Mouse (Mus musculus) mature B cell (primary cell): ENCODE measurements at regions not wholly inside any gene's neighbourhood (a gene's known extent, or its start where the extent isn't known, plus 50 kb on each side); places are given as distances from the start of the nearest gene placed in this dataset.

Experiments used
- in situ Hi-C: fragments of 300-500 bp; cut with MboI; formaldehyde crosslinking; loops from 2 replicates; pipeline ENCODE4 v1.14.3; 2019

- in situ Hi-C loops: no loop called here
Measured at GRCm38 (mm10) chr10:111079051-111079450, 69.1 kb upstream of the Zdhhc17 start.

DNA sequence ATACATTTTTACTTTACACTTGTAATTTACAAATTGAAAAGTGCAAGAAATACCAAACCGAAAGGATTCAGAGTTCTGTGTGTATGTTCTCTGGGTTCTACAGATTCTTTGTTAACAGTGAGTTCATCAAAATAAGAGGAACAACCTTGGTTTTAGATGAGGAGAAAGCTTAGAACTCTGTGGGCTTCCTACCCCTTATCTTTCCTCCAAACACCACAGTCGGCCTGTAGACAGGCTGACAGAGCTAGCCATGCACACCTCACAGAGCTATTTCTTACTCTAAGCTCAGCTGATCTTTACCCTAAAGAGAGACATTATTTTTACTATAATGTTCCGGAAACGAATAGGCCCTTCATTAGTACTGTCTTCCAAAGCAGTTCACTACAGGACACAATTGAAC lies 67.7 kb upstream of the Zdhhc17 start:
- in situ Hi-C loops: no loop called here

- in situ Hi-C loops: loop anchor here (5.0 kb wide), 1 partner anchor 67 kb away; no protein-coding TSS in a partner anchor
Measured at GRCm38 (mm10) chr10:111073851-111074430, 64.0 kb upstream of the Zdhhc17 start.

- in situ Hi-C loops: loop anchor here (5.0 kb wide), 1 partner anchor 66 kb away; no protein-coding TSS in a partner anchor
Measured at GRCm38 (mm10) chr10:111073262-111073661, 63.3 kb upstream of the Zdhhc17 start.

GRCm38 (mm10) chr10:111072554-111072909 lies 62.6 kb upstream of the Zdhhc17 start:
- in situ Hi-C loops: loop anchor here (5.0 kb wide), 1 partner anchor 65 kb away; no protein-coding TSS in a partner anchor

DNA sequence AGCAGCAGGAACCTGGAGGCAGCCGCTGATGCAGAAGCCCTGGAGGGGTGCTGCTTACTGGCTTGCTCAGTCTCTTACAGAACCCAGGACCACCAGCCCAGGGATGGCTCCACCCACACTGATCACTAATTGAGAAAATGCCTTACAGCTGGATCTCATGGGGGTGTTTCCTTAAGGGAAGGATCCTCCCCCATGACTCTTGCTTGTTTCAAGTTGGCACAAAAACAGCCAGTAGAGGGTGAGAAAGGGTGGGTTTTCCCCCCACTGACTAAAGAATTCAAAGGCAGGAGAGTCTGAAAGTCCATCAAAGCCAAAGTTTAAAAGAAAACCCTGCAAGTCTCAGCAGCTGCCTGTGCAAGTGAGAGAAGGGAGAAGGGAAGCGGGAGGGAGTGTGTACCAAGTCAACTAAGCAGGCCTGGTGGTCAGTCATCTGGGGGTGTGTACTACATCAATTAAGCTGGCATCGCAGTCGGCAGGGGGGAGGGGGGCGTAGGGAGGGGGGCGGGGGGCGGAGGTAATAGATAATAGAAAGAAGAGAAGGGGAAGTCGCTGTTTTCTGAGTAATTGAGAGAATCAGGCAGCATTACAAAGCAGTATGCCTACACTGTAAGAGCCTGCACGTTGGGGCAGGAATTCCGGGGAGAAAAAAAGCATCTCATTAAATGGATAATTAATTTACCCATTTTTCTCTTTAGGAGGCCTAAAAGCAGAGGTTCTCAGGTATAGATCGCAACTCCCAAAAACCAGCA lies 62.0 kb upstream of the Zdhhc17 start:
- in situ Hi-C loops: loop anchor here (5.0 kb wide), 1 partner anchor 65 kb away; no protein-coding TSS in a partner anchor

DNA sequence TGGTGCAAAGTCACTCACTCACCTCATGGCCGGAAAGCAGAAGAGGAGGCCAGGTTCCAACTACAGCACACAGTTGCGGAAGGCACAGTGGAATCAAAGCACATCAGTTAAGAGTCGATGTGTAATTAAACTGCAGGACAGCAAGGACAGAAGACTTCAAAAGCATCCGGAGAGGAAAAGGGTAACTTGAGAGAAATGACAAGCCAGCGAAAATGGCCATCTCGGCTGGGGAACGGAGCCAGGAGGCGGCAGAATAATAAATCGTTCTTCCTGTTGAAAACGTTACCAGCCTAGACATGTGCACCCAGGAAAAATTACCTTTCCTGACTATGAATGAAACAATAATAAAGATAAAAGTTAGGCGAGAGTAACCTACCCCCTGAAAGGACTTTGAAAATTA lies 56.2 kb upstream of the Zdhhc17 start:
- in situ Hi-C loops: no loop called here

- in situ Hi-C loops: no loop called here
Measured at GRCm38 (mm10) chr10:111060626-111061025, 50.7 kb upstream of the Zdhhc17 start.
